8 mouse cellular contexts compared by ENCODE assay signal in genomic region chr1:133236693-133237440, GRCm38 (mm10).
DNase-seq lines count a peak whose midpoint lies in the region; ATAC-seq and TF ChIP-seq lines count a peak whose summit lies in the region.

No protein-coding gene starts in this region.

- no peak for TF ChIP-seq EP300 in liver, embryonic 14.5 days (IDR thresholded peaks at IDR 0.05; ENCODE audit: low read depth)

- peaks cover 42% of the 10 kb centered on the region for H3K4me1 ChIP-seq in intestine, embryonic 14.5 days (replicated peaks; ENCODE audit: control insufficient read depth, insufficient read depth, low read length)
- peaks cover 6 to 13% of the 10 kb centered on the region in 2 experiments for H3K4me1 ChIP-seq in liver, embryonic 14.5 days (replicated peaks; ENCODE audit: control insufficient read depth in 2 of 2, insufficient read depth in 2 of 2, low read length in 1 of 2)
- peaks cover 34% of the 10 kb centered on the region for H3K4me1 ChIP-seq in neural tube, embryonic 13.5 days (replicated peaks)

- WGBS in intestine, embryonic 14.5 days = 15% methylated on average over 8 of the region's 8 CpGs
- 24% methylated on average over 8 of the region's 8 CpGs for whole genome bisulfite sequencing in liver, embryonic 14.5 days (ENCODE audit: insufficient replicate concordance)
- 30% methylated on average over 8 of the region's 8 CpGs for WGBS in neural tube, embryonic 13.5 days

- H3K9me3 ChIP-seq in intestine, embryonic 14.5 days (ENCODE audit: control insufficient read depth, low read length) = no peaks in the 10 kb centered on the region
- no peaks in the 10 kb centered on the region for H3K9me3 ChIP-seq in liver, embryonic 14.5 days (ENCODE audit: control insufficient read depth, low read length)
- no peaks in the 10 kb centered on the region for H3K9me3 ChIP-seq in neural tube, embryonic 13.5 days

- H3K4me3 ChIP-seq in intestine, embryonic 14.5 days (ENCODE audit: low read depth, low read length) = no peak overlapping the region
- no peak overlapping the region for H3K4me3 ChIP-seq in liver, embryonic 14.5 days (ENCODE audit: insufficient read depth in 1 of 2, low read depth in 2 of 2, low read length in 2 of 2)
- H3K4me3 ChIP-seq in neural tube, embryonic 13.5 days = no peak overlapping the region

- H3K9ac ChIP-seq in intestine, embryonic 14.5 days (ENCODE audit: low read length) = no peak overlapping the region
- H3K9ac ChIP-seq in liver, embryonic 14.5 days (replicated peaks) = no peak overlapping the region
- 0 out of 2 replicates have a peak overlapping the region, but pooled peaks have one; percentile 22 for H3K9ac ChIP-seq in neural tube, embryonic 13.5 days

- H3K4me2 ChIP-seq in intestine, embryonic 14.5 days (ENCODE audit: low read length) = 0 out of 2 replicates have a peak overlapping the region, but pooled peaks have one; percentile 30
- H3K4me2 ChIP-seq in liver, embryonic 14.5 days (ENCODE audit: low read depth) = no peak overlapping the region
- no peak overlapping the region for H3K4me2 ChIP-seq in neural tube, embryonic 13.5 days

- H3K27ac ChIP-seq in intestine, embryonic 14.5 days (ENCODE audit: low read depth) = peak overlapping the region; percentile 57
- no peak overlapping the region for H3K27ac ChIP-seq in liver, embryonic 14.5 days
- H3K27ac ChIP-seq in neural tube, embryonic 13.5 days (replicated peaks) = peak overlapping the region; percentile 54

- H3K36me3 ChIP-seq in intestine, embryonic 14.5 days (ENCODE audit: control insufficient read depth, insufficient read depth, low read length) = no peaks in the 10 kb centered on the region
- H3K36me3 ChIP-seq in liver, embryonic 14.5 days (replicated peaks; ENCODE audit: control insufficient read depth, insufficient read depth, low read depth) = no peaks in the 10 kb centered on the region
- peaks cover 4% of the 10 kb centered on the region; the same call in 1 of the 2 replicates for H3K36me3 ChIP-seq in neural tube, embryonic 13.5 days

- DNase-seq in adrenal gland, postnatal 14 days = peak; percentile 65
- DNase-seq in adrenal gland, adult 18-20 months (ENCODE audit: low spot score in 2 of 2) = no peak
- peak; percentile 34 for DNase-seq in forelimb bud, embryonic 11.5 days (ENCODE audit: low read depth, low spot score)
- DNase-seq in intestine, embryonic 14.5 days (ENCODE audit: low spot score) = no peak
- DNase-seq in liver, embryonic 14.5 days (ENCODE audit: low read depth in 3 of 3, low spot score in 3 of 3) = no peak
- DNase-seq in left cerebral cortex, adult 8-10 months (ENCODE audit: low spot score in 2 of 2) = no peak
- no peak for DNase-seq in urinary bladder, postnatal 4 days (ENCODE audit: low spot score in 2 of 2)

- H3K27me3 ChIP-seq in intestine, embryonic 14.5 days (replicated peaks; ENCODE audit: control insufficient read depth, insufficient read depth, low read length) = no peaks in the 10 kb centered on the region
- H3K27me3 ChIP-seq in liver, embryonic 14.5 days (ENCODE audit: control insufficient read depth, insufficient read depth, low read length) = peaks cover 3% of the 10 kb centered on the region
- H3K27me3 ChIP-seq in neural tube, embryonic 13.5 days = no peaks in the 10 kb centered on the region

- TF ChIP-seq CTCF in liver, embryonic 14.5 days (IDR thresholded peaks at IDR 0.05; ENCODE audit: low read depth) = no peak

- peak; percentile 57 for ATAC-seq in intestine, embryonic 14.5 days (replicated peaks; ENCODE audit: low FRiP score, low TSS enrichment, low read depth)
- ATAC-seq in liver, embryonic 14.5 days (ENCODE audit: insufficient read depth) = 0 out of 2 replicates have a peak, but pooled peaks have one; percentile 33
- ATAC-seq in neural tube, embryonic 13.5 days (ENCODE audit: low read depth) = no peak

Comparison
In these comparisons a context has a peak if more than half of its experiments do, and no peak if none do; other contexts are left out.
1. DNase-seq: peak in adrenal gland, postnatal 14 days (single experiment) and forelimb bud, embryonic 11.5 days (single experiment); none in adrenal gland, adult 18-20 months (0 of 2), intestine, embryonic 14.5 days (single experiment), liver, embryonic 14.5 days (0 of 3), left cerebral cortex, adult 8-10 months (0 of 2) and urinary bladder, postnatal 4 days (0 of 2).